8 mouse cellular contexts compared by ENCODE assay signal in the genomic region with DNA sequence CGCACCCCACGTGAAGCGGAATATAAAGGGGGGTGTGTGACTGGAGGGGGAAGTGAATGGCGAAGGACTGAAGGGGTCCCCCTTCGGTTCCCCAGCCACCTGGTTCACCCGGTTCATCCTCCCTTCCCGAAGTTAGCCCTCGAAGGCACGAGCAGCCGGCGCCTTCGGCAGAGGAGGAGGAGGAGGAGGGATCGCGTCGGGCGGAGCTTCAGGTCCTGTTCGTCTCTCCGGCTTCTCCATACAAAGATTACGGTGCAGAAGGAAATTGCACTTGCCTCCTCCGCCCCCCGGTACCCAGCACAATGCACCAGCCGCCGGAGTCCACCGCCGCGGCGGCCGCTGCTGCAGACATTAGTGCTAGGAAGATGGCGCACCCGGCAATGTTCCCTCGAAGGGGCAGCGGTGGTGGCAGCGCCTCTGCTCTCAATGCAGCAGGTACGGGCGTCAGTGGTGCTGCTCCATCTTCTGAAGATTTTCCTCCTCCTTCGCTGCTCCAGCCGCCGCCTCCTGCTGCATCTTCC. TPM values are rescaled to one million over a fixed set of nuclear protein-coding genes. Genes with fewer than 3 reads are reported as not detected.
DNase-seq lines count a peak whose midpoint lies in the region; ATAC-seq lines count a peak whose summit lies in the region.

No protein-coding gene starts in this region.

- ATAC-seq in cerebellum, adult (ENCODE audit: insufficient number of reproducible peaks, low FRiP score, low TSS enrichment) = 0 out of 2 replicates have a peak, but pooled peaks have one; percentile 10
- peak; percentile 8 for ATAC-seq in forebrain, embryonic 15.5 days (replicated peaks)

- peak overlapping the region; percentile 91 for H3K4me2 ChIP-seq in forebrain, embryonic 15.5 days (replicated peaks)

- no peaks in the 10 kb centered on the region for H3K9me3 ChIP-seq in forebrain, embryonic 15.5 days
- H3K9me3 ChIP-seq in hindbrain, embryonic 10.5 days = no peaks in the 10 kb centered on the region

- peak; percentile 39 for DNase-seq in MN1 (ENCODE audit: low spot score)
- peak; percentile 62 for DNase-seq in hindbrain, embryonic 10.5 days (ENCODE audit: low spot score)
- DNase-seq in layer of hippocampus, postnatal 14 days (ENCODE audit: low spot score in 2 of 2) = peak; percentile 44 to 47
- peak; percentile 60 for DNase-seq in lung, postnatal 10 days
- DNase-seq in retina, embryonic 14.5 days (ENCODE audit: low spot score) = peak; percentile 65
- DNase-seq in urinary bladder, postnatal 36 days (ENCODE audit: low spot score in 2 of 2) = peak; percentile 25 to 40

- under 1% methylated on average over 33 of the region's 38 CpGs for WGBS in forebrain, embryonic 15.5 days
- 0% methylated on average over 37 of the region's 38 CpGs for WGBS in hindbrain, embryonic 10.5 days

- peak overlapping the region; percentile 81 for H3K4me3 ChIP-seq in forebrain, embryonic 15.5 days
- peak overlapping the region; percentile 96 for H3K4me3 ChIP-seq in hindbrain, embryonic 10.5 days

- H3K27ac ChIP-seq in forebrain, embryonic 15.5 days (replicated peaks) = peak overlapping the region; percentile 100
- H3K27ac ChIP-seq in hindbrain, embryonic 10.5 days = peak overlapping the region; percentile 99

- H3K27me3 ChIP-seq in forebrain, embryonic 15.5 days = no peaks in the 10 kb centered on the region
- H3K27me3 ChIP-seq in hindbrain, embryonic 10.5 days (ENCODE audit: insufficient read depth, poor library complexity, severe bottlenecking) = no peaks in the 10 kb centered on the region

- H3K4me1 ChIP-seq in forebrain, embryonic 15.5 days = peaks cover 49% of the 10 kb centered on the region
- H3K4me1 ChIP-seq in hindbrain, embryonic 10.5 days (replicated peaks) = peaks cover 63% of the 10 kb centered on the region

- peaks cover 22% of the 10 kb centered on the region for H3K36me3 ChIP-seq in forebrain, embryonic 15.5 days
- peaks cover 40% of the 10 kb centered on the region for H3K36me3 ChIP-seq in hindbrain, embryonic 10.5 days

- peak overlapping the region; percentile 99 for H3K9ac ChIP-seq in forebrain, embryonic 15.5 days (replicated peaks)

RNA-seq across cellular contexts. Expression of a gene that starts 1.1 kb away (rescaled TPM):
- polyA plus RNA-seq in forebrain, embryonic 15.5 days (2015; fragmentation: Nextera tagmentation; extraction: Ambion mirVana) = 711 and 729 TPM in 2 replicates
- 328 and 552 TPM in 2 replicates for polyA plus RNA-seq in hindbrain, embryonic 10.5 days (2016; fragmentation: Nextera tagmentation; extraction: Ambion mirVana)
- total RNA-seq in layer of hippocampus, postnatal 14 days (2021) = 100 to 1,000 TPM; 567 to 576 TPM

Comparison
In these comparisons a context has a peak if more than half of its experiments do, and no peak if none do; other contexts are left out.
1. Peak in every context shown above with its lines: DNase-seq, ATAC-seq, H3K4me3 ChIP-seq and H3K27ac ChIP-seq.